Mouse (Mus musculus) bone marrow, adult 2 months (tissue): Measurements from ENCODE around the gene Tmem108.

Source experiments
- CTCF ChIP-seq: fragments of 200-500 bp; IDR thresholded peaks from 2 replicates; pipeline ENCODE4 v1.5.1; 2011; ENCODE audit warnings: low read length, control low read depth; ENCODE audit not compliant: control insufficient read depth, insufficient read depth
- POLR2A ChIP-seq: fragments of 200-500 bp; IDR thresholded peaks from 2 replicates; pipeline ENCODE4 v1.6.1; 2011; ENCODE audit warnings: low read depth, mild to moderate bottlenecking, control low read depth, low read length, borderline replicate concordance; ENCODE audit not compliant: control insufficient read depth

DNA sequence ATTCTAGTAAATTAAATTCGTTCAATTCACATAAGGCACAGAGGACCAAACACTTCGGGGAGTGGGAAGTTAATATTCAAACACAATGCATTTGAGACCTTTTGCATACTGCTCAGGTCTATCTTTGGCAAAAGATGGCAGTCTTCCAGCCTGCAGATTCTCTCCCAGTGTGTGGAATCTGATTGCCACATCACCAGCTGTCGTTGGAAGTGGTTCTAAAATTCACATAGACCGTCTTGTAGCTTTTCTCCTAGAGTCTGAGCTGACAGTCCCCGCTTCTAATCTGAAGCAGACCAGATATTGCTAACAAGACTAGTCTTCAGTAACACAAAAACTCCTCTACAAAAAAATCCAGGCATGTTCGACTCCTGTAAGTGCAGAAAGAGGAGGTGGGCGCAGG lies 203.4 kb downstream of the Tmem108 start:
- TF ChIP-seq POLR2A (no peak), CTCF (no peak)
